Mouse (Mus musculus): Measurements from ENCODE around the gene 4931428L18Rik. TPM values are rescaled to one million over a fixed set of nuclear protein-coding genes. Genes with fewer than 3 reads are reported as not detected.

4931428L18Rik gene
- total and polyA plus RNA-seq, 2 experiments from 2014 or later = not detected

- no peak for TF ChIP-seq CTCF (IDR thresholded peaks at IDR 0.05; ENCODE audit: low read depth)
- H3K9me3 ChIP-seq (ENCODE audit: low read length) = no peaks in the 10 kb centered on the region
- H3K27me3 ChIP-seq (ENCODE audit: insufficient read depth, low read length) = no peaks in the 10 kb centered on the region
- WGBS = 89% methylated on average over 3 of the region's 3 CpGs
- no peak overlapping the region for H3K4me2 ChIP-seq (ENCODE audit: low read depth, low read length)
- H3K27ac ChIP-seq = no peak overlapping the region
- no peaks in the 10 kb centered on the region for H3K36me3 ChIP-seq (ENCODE audit: insufficient read depth, low read length)
- DNase-seq (ENCODE audit: low spot score) (no peak), ATAC-seq (no peak)
- no peak overlapping the region for H3K9ac ChIP-seq (replicated peaks; ENCODE audit: low read length)
- no peak overlapping the region for H3K4me3 ChIP-seq (ENCODE audit: low read length)
- no peaks in the 10 kb centered on the region for H3K4me1 ChIP-seq (ENCODE audit: insufficient read depth, low read length)
These were observed 179.3 kb downstream of the 4931428L18Rik start for GRCm38 (mm10) chr1:31043208-31043607.

- no peak for ATAC-seq
- Histone ChIP-seq H3K27ac (no peak overlapping the region), H3K4me3 (ENCODE audit: low read length) (no peak overlapping the region), H3K9me3 (ENCODE audit: low read length) (no peaks in the 10 kb centered on the region), H3K4me1 (ENCODE audit: insufficient read depth, low read length) (no peaks in the 10 kb centered on the region), H3K36me3 (ENCODE audit: insufficient read depth, low read length) (no peaks in the 10 kb centered on the region), H3K27me3 (ENCODE audit: insufficient read depth, low read length) (no peaks in the 10 kb centered on the region), H3K9ac (replicated peaks; ENCODE audit: low read length) (no peak overlapping the region), H3K4me2 (ENCODE audit: low read depth, low read length) (no peak overlapping the region)
- WGBS = 91% methylated on average over 4 of the region's 4 CpGs
- DNase-seq (ENCODE audit: low spot score) = no peak
- no peak for TF ChIP-seq CTCF (IDR thresholded peaks at IDR 0.05; ENCODE audit: low read depth)
These were observed 179.7 kb downstream of the 4931428L18Rik start for GRCm38 (mm10) chr1:31042793-31043192.

DNA sequence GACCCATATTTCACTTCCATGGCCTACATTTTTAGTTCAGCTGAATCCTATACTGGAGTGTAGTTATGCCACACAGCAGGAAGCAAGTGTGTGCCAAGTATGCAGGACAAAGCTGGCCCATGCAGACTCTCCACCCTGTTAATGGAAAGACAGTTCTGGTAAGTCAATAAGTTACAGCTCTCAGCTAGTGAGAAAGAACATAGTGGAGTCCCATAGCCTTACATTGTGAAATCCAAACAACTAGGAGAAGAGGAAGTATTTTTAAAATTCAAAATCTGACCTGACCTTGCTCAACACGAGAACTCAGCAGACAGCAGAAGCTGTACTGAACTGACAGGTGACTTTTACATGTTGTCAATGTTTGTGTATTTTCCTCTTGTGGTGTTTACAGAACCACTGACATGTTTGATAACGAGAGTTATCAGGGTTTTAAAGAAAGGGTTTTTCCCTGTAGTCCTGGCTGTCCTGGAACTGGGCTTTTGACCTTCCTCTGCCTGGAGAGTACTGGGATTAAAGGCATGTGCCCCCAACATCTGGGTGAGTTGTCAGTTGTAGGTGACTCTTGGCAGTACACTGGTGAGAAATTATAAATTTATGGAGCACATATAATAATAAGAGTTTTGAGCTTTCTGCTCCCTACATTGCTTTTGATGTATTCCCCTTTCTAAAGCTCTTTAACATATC lies 188.5 kb downstream of the 4931428L18Rik start:
- Histone ChIP-seq H3K27ac (no peak overlapping the region), H3K4me1 (ENCODE audit: insufficient read depth, low read length) (no peaks in the 10 kb centered on the region), H3K36me3 (ENCODE audit: insufficient read depth, low read length) (no peaks in the 10 kb centered on the region), H3K4me2 (ENCODE audit: low read depth, low read length) (no peak overlapping the region), H3K27me3 (ENCODE audit: insufficient read depth, low read length) (no peaks in the 10 kb centered on the region), H3K9me3 (ENCODE audit: low read length) (no peaks in the 10 kb centered on the region), H3K9ac (replicated peaks; ENCODE audit: low read length) (no peak overlapping the region), H3K4me3 (ENCODE audit: low read length) (no peak overlapping the region)
- 65% methylated on average over 2 of the region's 2 CpGs for WGBS
- no peak for ATAC-seq
- DNase-seq (ENCODE audit: low spot score) = peak; percentile 32
- TF ChIP-seq CTCF (IDR thresholded peaks at IDR 0.05; ENCODE audit: low read depth) = no peak

DNA sequence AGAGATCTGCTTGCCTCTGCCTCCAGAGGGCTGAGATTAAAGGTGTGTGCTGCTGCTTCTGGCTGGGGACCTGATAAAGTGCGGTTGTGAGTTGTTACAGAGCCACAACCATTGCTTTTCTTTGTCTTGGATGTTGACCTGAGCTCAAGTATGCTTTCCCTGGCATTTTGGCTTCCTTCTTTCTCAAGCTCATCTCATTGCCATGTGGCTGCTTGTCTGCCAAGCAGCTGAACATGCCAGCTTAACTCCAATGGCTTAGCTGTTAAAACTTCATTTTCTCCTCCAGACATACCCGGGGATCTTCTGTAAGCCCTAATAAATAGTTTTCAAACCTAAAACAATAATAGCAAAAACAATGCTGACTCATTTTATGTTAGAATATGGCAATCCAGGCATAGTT lies 190.1 kb downstream of the 4931428L18Rik start:
- DNase-seq (ENCODE audit: low spot score) (no peak), ATAC-seq (no peak)
- Histone ChIP-seq H3K4me1 (ENCODE audit: insufficient read depth, low read length) (no peaks in the 10 kb centered on the region), H3K4me2 (ENCODE audit: low read depth, low read length) (no peak overlapping the region), H3K9me3 (ENCODE audit: low read length) (no peaks in the 10 kb centered on the region), H3K36me3 (ENCODE audit: insufficient read depth, low read length) (no peaks in the 10 kb centered on the region), H3K27me3 (ENCODE audit: insufficient read depth, low read length) (no peaks in the 10 kb centered on the region), H3K9ac (replicated peaks; ENCODE audit: low read length) (no peak overlapping the region), H3K4me3 (ENCODE audit: low read length) (no peak overlapping the region), H3K27ac (no peak overlapping the region)
- TF ChIP-seq CTCF (IDR thresholded peaks at IDR 0.05; ENCODE audit: low read depth) = no peak
- WGBS = 71% methylated on average over 2 of the region's 2 CpGs

DNA sequence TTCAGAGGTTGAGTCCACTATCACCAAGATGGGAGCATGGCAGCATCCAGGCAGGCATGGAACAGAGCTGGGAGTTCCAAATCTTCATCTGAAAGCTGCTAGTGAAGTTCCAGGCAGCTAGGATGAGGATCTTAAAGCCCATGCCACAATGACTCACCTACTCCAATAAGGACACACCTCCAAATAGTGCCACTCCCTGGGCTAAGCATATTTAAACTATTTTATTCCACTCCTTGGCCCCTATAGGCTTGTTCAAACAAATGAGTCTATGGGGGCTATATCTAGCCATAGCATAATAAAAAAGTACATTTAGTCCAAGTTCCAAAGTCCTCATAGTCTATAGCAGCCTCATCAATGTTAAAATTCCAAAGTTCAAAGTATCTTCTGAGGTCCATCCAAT lies 199.3 kb downstream of the 4931428L18Rik start:
- H3K27ac ChIP-seq = no peak overlapping the region
- no peaks in the 10 kb centered on the region for H3K9me3 ChIP-seq (ENCODE audit: low read length)
- no peak overlapping the region for H3K9ac ChIP-seq (replicated peaks; ENCODE audit: low read length)
- no peaks in the 10 kb centered on the region for H3K4me1 ChIP-seq (ENCODE audit: insufficient read depth, low read length)
- H3K27me3 ChIP-seq (ENCODE audit: insufficient read depth, low read length) = no peaks in the 10 kb centered on the region
- H3K4me2 ChIP-seq (ENCODE audit: low read depth, low read length) = no peak overlapping the region
- DNase-seq (ENCODE audit: low spot score) = no peak
- H3K36me3 ChIP-seq (ENCODE audit: insufficient read depth, low read length) = no peaks in the 10 kb centered on the region
- no peak for TF ChIP-seq CTCF (IDR thresholded peaks at IDR 0.05; ENCODE audit: low read depth)
- no peak for ATAC-seq
- H3K4me3 ChIP-seq (ENCODE audit: low read length) = no peak overlapping the region

- no peak overlapping the region for H3K27ac ChIP-seq
- no peak overlapping the region for H3K4me3 ChIP-seq (ENCODE audit: low read length)
- DNase-seq (ENCODE audit: low spot score) (no peak), ATAC-seq (no peak)
- H3K36me3 ChIP-seq (ENCODE audit: insufficient read depth, low read length) = no peaks in the 10 kb centered on the region
- H3K4me1 ChIP-seq (ENCODE audit: insufficient read depth, low read length) = no peaks in the 10 kb centered on the region
- no peaks in the 10 kb centered on the region for H3K9me3 ChIP-seq (ENCODE audit: low read length)
- no peaks in the 10 kb centered on the region for H3K27me3 ChIP-seq (ENCODE audit: insufficient read depth, low read length)
- 87% methylated on average over 6 of the region's 6 CpGs for WGBS
- TF ChIP-seq CTCF (IDR thresholded peaks at IDR 0.05; ENCODE audit: low read depth) = no peak
- no peak overlapping the region for H3K9ac ChIP-seq (replicated peaks; ENCODE audit: low read length)
- H3K4me2 ChIP-seq (ENCODE audit: low read depth, low read length) = no peak overlapping the region
These were observed 203.2 kb downstream of the 4931428L18Rik start for GRCm38 (mm10) chr1:31019283-31019682.

DNA sequence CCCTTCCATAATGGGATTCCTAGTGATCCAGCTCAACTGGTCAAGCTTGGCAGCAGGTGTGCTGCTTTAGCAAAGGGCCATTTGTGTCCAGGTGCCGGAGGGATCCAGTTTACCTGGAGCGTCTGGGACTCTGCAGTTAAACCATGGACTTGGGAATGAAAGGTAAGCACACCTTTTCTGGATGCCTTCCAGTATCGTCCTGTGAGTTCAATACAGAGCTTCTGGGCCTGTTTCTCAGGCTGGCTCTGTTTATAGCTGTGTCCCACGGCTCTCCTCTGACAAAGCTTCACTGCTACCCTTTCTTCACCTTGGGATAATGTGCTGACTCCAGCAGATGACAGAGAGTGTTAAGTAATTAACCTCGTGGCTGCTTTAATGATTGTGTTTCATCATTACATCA lies 205.1 kb downstream of the 4931428L18Rik start:
- no peak overlapping the region for H3K9ac ChIP-seq (replicated peaks; ENCODE audit: low read length)
- no peaks in the 10 kb centered on the region for H3K27me3 ChIP-seq (ENCODE audit: insufficient read depth, low read length)
- no peaks in the 10 kb centered on the region for H3K36me3 ChIP-seq (ENCODE audit: insufficient read depth, low read length)
- no peaks in the 10 kb centered on the region for H3K9me3 ChIP-seq (ENCODE audit: low read length)
- TF ChIP-seq CTCF (IDR thresholded peaks at IDR 0.05; ENCODE audit: low read depth) = no peak
- no peak overlapping the region for H3K27ac ChIP-seq
- 79% methylated on average over 5 of the region's 5 CpGs for WGBS
- ATAC-seq = no peak
- DNase-seq (ENCODE audit: low spot score) = no peak
- H3K4me3 ChIP-seq (ENCODE audit: low read length) = no peak overlapping the region
- no peak overlapping the region for H3K4me2 ChIP-seq (ENCODE audit: low read depth, low read length)
- no peaks in the 10 kb centered on the region for H3K4me1 ChIP-seq (ENCODE audit: insufficient read depth, low read length)

Measured in hindbrain, postnatal 0 days (tissue).